Mouse (Mus musculus) liver, embryonic 18 days (tissue): Measurements from ENCODE around the gene Mup16. TPM values are rescaled to one million over a fixed set of nuclear protein-coding genes. Genes with fewer than 3 reads are reported as not detected.

ENCODE experiments used
- polyA plus RNA-seq: library from polyadenylated mRNA; depleted of rRNA; stranded (reverse); fragments of >200 nt; gene quantifications from 2 replicates; pipeline ENCODE4 v1.2.3, GENCODE M21; 2012; rRNA removed

Mup16 gene
- not detected in 2 replicates for polyA plus RNA-seq

GRCm38 (mm10) chr4:61519431-61519830 is at the start of gene Mup16:
Mup16 (minus strand) TSS chr4:61519531.

Other genes with a start within 250 kb of the Mup16 start
- gene Mup14, start 215.5 kb downstream of the Mup16 start, polyA plus RNA-seq: not detected in 2 replicates
- not detected in 2 replicates for gene Mup15, start 79.8 kb downstream of the Mup16 start, polyA plus RNA-seq
- gene Mup17, start 76.3 kb upstream of the Mup16 start, polyA plus RNA-seq: not detected in 2 replicates
- not detected in 2 replicates for gene Mup18, start 154.6 kb upstream of the Mup16 start, polyA plus RNA-seq